Mouse (Mus musculus): ENCODE results near the gene Hnrnph3. TPM values are rescaled to one million over a fixed set of nuclear protein-coding genes. Genes with fewer than 3 reads are reported as not detected.

The Hnrnph3 gene
- polyA plus RNA-seq, 1 experiment = 68.4 TPM

DNA sequence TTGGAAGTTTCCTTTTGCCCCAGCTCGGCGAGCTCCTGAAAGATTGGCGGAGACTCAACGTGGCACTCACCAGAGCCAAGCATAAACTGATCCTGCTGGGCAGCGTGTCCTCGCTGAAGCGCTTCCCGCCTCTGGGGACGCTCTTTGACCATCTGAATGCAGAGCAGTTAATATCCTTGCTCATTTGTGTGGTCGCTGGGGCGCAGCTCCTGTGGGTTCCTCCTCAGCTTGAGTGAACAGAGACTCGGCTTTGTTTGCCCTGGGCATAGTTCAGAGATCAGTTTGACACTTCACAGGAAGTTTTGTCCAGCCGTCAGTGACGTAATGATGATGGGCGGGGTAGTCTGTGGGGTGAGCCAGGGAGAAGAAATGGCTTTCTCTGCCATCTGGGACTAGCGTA is 52.2 kb downstream of the Hnrnph3 start:
- no peak overlapping the region for H3K27ac ChIP-seq (ENCODE audit: insufficient read depth, low read length)
- no peaks in the 10 kb centered on the region for H3K4me1 ChIP-seq (ENCODE audit: control insufficient read depth, insufficient read depth, low read length)
- no peak overlapping the region for H3K4me3 ChIP-seq (ENCODE audit: insufficient read depth, low read length)
- TF ChIP-seq POLR2A (IDR thresholded peaks at IDR 0.05; ENCODE audit: low read depth, low read length) (no peak), CTCF (IDR thresholded peaks at IDR 0.05; ENCODE audit: borderline replicate concordance, insufficient read depth, low read length) (no peak)

DNA sequence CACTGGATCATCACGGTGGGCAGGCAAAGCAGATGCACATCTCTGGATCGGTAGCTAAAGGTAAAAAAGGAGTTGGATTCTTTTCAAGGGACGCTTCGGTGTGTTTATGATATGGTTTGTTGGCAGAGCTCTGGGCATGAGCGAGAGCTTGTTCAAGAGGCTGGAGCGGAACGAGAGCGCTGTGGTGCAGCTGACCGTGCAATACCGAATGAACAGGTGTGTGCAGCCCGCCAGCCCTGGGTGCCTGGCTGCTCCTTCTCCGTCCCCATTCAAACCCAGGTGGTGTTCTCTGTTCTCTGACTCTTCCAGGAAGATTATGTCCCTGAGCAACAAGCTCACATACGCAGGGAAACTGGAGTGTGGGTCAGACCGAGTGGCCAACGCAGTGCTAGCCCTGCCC is 57.7 kb downstream of the Hnrnph3 start:
- no peak overlapping the region for H3K27ac ChIP-seq (ENCODE audit: insufficient read depth, low read length)
- TF ChIP-seq POLR2A (IDR thresholded peaks at IDR 0.05; ENCODE audit: low read depth, low read length) = no peak
- TF ChIP-seq CTCF (IDR thresholded peaks at IDR 0.05; ENCODE audit: borderline replicate concordance, insufficient read depth, low read length) = no peak
- no peaks in the 10 kb centered on the region for H3K4me1 ChIP-seq (ENCODE audit: control insufficient read depth, insufficient read depth, low read length)
- H3K4me3 ChIP-seq (ENCODE audit: insufficient read depth, low read length) = no peak overlapping the region

DNA sequence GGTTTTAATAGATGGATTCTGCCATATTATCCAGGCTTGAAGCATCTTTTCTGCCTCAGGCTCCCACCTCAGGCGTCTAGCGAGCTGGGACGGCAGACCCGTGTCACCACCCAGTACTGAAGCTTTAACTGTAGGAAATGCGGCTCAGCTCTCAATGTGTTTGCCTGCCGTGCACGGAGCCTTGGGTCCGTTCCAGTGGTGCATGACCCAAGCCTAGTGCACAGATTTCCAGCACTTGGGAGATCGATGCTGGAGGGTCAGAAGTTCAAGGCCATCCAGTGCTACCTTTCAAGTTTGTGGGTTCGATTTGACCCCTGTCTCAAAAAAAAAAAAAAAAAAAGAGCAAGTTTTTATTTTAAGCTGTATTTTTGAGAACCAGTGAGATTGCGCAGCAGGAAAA is 58.2 kb downstream of the Hnrnph3 start:
- Histone ChIP-seq H3K4me3 (ENCODE audit: insufficient read depth, low read length) (no peak overlapping the region), H3K4me1 (ENCODE audit: control insufficient read depth, insufficient read depth, low read length) (no peaks in the 10 kb centered on the region), H3K27ac (ENCODE audit: insufficient read depth, low read length) (no peak overlapping the region)
- TF ChIP-seq CTCF (IDR thresholded peaks at IDR 0.05; ENCODE audit: borderline replicate concordance, insufficient read depth, low read length) (no peak), POLR2A (IDR thresholded peaks at IDR 0.05; ENCODE audit: low read depth, low read length) (no peak)

Other genes with a start within 250 kb of the Hnrnph3 start
- 101 and 108 TPM in 2 replicates for gene Ccar1, start 231.9 kb downstream of the Hnrnph3 start, polyA plus RNA-seq (2011; ENCODE audit: insufficient read length, low read depth, missing spikeins)
- gene Tet1, start 115.2 kb downstream of the Hnrnph3 start, polyA plus RNA-seq (2011; ENCODE audit: insufficient read length, low read depth, missing spikeins) = 2.4 and 8.8 TPM in 2 replicates
- gene Slc25a16, start 103.6 kb downstream of the Hnrnph3 start, polyA plus RNA-seq (2011; ENCODE audit: insufficient read length, low read depth, missing spikeins) = 16.6 and 18.6 TPM in 2 replicates
- gene Dna2, start 77.2 kb downstream of the Hnrnph3 start, polyA plus RNA-seq (2011; ENCODE audit: insufficient read length, low read depth, missing spikeins) = 4.7 and 5.1 TPM in 2 replicates
- 22.0 and 22.4 TPM in 2 replicates for gene Rufy2, start 44.0 kb downstream of the Hnrnph3 start, polyA plus RNA-seq (2011; ENCODE audit: insufficient read length, low read depth, missing spikeins)
- 2.3 TPM in 1 of 2 replicates, not detected in the other for gene Pbld2, start 98 bp upstream of the Hnrnph3 start, polyA plus RNA-seq (2011; ENCODE audit: insufficient read length, low read depth, missing spikeins)
- gene Pbld1, start 35.9 kb upstream of the Hnrnph3 start, polyA plus RNA-seq (2011; ENCODE audit: insufficient read length, low read depth, missing spikeins) = 0.42 TPM in 1 of 2 replicates, not detected in the other
- not detected in 2 replicates for gene Atoh7, start 75.4 kb upstream of the Hnrnph3 start, polyA plus RNA-seq (2011; ENCODE audit: insufficient read length, low read depth, missing spikeins)
- not detected in 2 replicates for gene Mypn, start 179.7 kb upstream of the Hnrnph3 start, polyA plus RNA-seq (2011; ENCODE audit: insufficient read length, low read depth, missing spikeins)
- gene Herc4, start 219.6 kb upstream of the Hnrnph3 start, polyA plus RNA-seq (2011; ENCODE audit: insufficient read length, low read depth, missing spikeins) = 49.7 and 57.2 TPM in 2 replicates

All from embryonic fibroblast, embryonic 13.5 days (primary cell).